Mouse (Mus musculus) urinary bladder, postnatal 4 days (tissue): Measurements from ENCODE around the gene Hsp90ab1.

Experiments
- DNase-seq, 2 experiments: peaks; one replicate each; pipeline ENCODE4 v3.0.0; 2021 to 2022; ENCODE audit warnings: low spot score in 2 of 2

The Hsp90ab1 gene

GRCm38 (mm10) chr17:45543115-45543514, 30.0 kb downstream of the Hsp90ab1 start:
- DNase-seq: no peak

DNA sequence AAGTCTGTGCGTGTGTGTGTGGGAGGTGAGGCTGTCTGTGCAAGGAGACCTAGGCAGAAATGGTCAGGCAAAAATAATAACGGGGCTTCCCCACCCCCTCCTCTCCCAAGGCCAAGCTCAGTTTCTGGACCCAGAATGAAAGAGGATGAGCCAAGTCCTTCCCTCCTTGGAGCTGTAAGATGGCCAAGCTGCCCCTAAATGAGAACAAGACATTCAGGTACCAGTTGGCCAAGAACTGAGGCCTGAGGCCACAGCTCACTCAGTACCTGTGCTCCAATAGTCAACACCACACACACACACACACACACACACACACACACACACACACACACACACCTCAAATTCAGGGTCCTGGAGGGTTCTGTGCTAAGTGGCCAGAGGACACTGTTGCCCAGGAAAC, 30.4 kb downstream of the Hsp90ab1 start:
- no peak for DNase-seq

- DNase-seq: no peak
Measured at GRCm38 (mm10) chr17:45542129-45542528, 30.9 kb downstream of the Hsp90ab1 start.

- DNase-seq: no peak
Measured at GRCm38 (mm10) chr17:45539664-45540063, 33.4 kb downstream of the Hsp90ab1 start.

DNA sequence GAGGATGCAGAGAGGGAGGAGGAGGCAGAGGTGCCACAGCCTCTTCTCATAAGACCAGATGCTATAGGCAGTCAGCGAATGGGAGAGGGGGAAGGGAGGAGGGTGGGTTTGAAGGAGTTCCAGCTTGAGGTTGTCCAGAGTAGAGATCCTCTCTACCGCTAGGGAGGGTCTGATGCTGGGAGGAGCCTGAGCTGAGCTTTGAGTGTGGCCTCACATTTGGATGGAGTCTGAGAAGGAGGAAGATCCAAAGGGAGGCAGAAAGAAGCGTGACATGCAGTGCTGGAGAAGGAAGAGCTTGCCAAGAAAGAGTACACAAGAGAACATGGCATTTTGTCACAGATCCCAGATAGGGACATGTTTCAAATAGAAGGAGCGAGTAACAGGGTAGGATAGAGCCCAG, 34.7 kb downstream of the Hsp90ab1 start:
- no peak for DNase-seq

DNA sequence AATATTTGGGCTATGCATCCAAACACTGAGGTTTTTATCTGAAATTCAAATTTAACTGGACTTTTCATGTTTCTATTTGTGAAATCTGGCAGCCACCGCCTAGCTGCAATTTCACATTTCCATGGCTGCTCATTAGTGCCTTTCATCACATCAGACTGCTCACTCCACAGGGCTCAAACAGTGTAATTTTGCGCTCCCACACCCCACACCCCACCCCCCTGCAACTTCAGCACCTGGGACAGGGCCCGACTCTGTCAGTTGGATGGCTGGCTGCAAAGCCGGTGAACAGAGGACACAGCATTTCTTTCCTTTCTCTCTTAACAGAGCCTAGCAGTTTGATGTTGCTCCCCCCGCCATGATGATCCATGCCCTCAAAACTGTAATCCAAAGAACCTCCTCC, 36.8 kb downstream of the Hsp90ab1 start:
- DNase-seq: no peak

- no peak for DNase-seq
Measured at GRCm38 (mm10) chr17:45532896-45533295, 40.2 kb downstream of the Hsp90ab1 start.

- no peak for DNase-seq
Measured at GRCm38 (mm10) chr17:45530346-45530782, 42.7 kb downstream of the Hsp90ab1 start.

DNA sequence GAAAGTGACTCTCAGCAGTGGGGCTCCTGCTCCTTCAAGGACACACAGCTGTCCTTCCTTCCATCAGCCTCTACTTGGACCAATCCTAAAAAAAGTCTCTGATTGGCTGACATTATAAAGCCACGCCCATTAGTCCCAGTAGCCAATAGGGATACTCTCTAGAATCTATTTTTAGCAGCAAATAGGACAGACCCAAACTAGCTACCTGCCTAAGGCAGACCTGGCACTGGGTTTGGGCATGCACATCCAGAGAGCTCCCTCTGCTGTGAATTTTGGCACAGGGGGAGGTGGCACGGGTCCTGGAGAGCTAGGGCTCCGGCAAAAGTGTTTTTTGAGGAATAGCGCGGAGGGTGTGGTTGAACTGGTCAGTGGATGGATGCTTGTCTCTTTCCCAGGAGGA, 46.5 kb downstream of the Hsp90ab1 start:
- DNase-seq: no peak

DNA sequence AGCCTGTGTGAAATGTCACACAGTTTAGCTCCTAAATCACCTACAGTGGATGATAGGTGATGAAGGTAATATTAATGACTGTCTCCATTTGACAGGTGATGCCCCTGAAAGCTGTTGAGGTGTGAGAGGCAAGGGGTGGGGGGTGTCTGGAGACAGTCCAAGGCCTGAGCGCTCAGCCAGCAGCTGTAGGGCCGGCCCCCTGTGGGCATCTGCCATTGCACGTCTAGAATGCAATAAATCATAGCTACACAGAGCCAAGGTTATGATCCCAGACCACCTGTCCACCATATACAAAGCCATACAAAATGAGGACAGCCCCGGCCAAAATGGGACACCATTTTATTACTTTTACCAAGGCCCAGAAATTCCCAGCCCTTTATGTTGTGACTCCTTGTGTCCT, 48.1 kb downstream of the Hsp90ab1 start:
- DNase-seq: no peak

DNA sequence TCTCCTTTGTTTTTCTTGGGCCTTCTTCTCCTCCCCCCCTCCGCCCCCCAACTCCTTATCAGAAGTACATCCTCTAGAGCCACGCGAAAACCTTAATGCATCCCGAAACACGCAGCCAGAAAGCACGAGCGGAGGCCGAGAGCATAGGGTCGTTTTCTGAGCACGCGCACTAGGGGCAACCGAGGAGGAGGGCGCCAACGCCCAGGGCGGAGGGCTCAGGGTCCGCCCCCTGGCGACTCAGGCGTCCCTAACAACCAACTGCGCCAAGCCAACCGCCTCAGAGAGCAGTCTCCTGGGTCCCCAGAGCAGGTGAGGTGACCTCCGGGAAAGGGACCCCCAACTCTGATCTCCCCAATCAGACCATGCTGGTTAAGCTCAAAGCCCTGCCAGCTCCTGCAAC, 49.8 kb downstream of the Hsp90ab1 start, which contains the start of gene Tcte1:
TSS of gene Tcte1 (plus strand) at position 172 of the 400 bp plus-strand sequence.
- DNase-seq: no peak

DNA sequence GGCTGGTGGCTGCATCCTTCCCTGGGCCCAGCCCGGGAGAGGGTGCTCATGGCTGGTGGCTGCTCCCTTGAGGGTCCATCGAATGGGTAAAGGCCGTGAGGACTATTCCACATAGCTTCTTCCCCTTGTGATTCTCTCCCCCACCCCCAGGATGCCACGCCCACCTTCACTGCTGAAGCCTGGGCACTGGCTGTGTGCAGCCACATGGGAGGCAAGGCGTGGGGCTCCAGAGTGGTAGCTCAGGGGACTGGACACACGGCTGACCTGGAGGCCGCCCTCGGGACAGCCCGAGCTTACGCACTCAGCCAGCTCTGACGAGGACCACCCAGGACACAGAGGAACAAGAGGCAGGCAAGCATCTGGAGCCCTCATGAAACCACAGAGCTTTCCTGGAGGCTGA, 52.9 kb downstream of the Hsp90ab1 start:
- DNase-seq: no peak

DNA sequence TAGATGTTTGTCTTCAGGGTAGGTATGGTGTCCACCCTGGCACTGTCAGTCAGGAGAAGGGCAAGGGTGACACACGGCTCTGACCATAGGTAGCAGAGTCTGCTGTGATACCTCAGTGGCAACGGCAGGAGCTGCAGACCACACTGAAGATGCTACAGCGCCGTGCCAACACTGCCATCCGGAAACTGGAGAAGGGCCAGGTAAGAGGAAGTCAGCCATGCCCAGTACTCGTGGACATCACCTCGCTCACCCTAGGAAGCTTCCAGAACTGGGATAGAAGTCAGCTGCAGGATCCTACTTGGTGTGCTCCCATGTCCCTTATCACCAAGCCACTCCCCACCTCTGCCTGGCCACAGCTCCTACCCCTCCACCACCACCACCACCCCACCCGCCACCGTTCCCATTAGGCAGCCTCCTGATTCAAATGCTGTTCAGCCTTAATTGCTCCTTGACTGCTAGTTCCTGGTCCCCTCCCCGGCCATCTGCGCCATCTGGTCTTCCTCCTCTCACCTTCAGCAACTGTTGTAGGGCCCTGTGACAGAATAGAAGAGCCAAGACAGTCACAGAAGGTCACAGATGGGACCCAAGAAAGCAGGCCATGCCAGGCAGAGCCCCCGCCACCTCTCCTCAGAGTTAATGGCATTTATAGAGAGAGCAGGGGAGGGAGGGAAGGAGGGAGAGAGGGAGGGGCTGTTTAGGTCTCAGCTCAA, 54.1 kb downstream of the Hsp90ab1 start:
- no peak for DNase-seq
